Mouse (Mus musculus): Measurements from ENCODE around the gene Atp6v0e.
A peak's percentile ranks its signal among the peaks of the same experiment; 100 is the strongest.

Gene Atp6v0e

DNA sequence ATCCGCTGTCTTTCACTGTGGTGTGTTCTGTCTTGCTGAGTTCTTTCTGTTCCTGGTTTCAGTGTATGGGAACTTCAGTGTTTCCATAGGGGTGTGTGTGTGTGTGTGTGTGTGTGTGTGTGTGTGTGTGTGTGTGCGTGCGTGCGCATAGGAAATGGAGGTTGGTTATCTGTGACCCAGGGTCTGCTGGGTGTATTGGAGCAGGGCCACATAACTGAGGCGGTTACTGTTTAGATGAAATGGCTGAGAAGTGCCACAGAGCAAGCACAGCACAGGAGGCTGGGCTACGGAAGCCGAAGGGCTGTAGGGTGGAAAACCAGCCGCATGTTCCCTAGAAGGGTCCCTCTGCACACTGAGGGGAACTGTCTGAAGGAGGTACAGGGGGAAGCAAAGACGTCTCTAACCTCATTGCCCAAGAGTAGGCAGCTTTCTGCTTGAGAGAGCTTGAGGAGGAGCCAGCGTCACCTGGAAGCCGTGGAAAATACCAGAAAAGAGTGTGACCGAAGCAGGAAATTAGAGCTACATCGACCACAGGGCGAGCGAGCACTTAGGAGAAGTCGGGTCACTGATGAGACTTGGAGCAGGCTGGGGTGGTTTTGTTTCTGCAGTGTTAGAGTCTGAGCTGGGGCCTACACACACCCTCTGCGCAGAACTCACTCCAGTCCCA, 23.4 kb downstream of the Atp6v0e start:
- DNase-seq (ENCODE audit: low spot score in 2 of 2) = no peak

DNA sequence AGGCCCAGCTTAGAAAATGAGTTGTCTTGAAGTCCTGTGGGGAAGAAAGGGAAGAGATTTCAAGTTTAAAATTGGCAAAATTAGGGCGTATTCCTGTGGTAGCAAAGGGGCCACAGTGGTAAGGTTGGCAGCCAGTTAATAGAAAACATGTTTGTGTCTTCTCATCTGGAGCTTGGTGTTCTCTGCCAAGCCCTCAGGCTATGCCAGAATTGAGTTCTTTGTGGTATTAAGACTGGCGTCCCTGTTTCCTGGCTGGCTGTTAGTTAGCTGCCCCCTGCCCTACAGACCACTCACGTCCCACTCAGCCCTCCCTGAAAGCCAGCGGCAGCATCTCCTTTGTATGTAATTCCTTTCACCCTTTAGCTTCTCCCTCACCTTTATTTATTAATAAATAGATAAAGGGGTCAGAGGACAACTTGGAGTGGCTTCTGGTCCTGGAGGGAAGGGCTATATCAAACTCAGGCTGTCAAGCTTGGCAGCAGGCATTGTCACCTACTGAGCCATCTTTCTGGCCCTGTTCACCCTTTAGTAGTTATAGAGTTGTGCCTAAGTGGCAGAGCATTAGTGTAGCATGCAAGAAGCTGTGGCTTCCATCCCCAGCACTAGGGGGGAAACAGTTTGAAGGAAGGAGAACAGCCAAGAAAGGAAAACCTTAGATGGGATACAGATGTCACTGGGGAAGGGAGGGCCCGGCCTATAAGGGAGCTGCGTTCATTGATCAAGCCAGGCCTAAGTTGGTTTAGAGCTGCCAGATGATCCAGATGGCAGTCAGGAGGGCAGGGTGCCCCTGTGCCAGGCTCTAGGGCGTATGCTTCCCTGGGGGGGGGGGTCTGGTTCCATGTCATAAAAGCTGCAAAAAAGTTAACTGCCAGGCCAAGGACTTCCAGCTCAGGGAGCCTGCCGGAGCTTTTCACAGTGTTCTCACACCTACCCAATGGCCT, 26.0 kb downstream of the Atp6v0e start:
- no peak for DNase-seq (ENCODE audit: low spot score in 2 of 2)

DNA sequence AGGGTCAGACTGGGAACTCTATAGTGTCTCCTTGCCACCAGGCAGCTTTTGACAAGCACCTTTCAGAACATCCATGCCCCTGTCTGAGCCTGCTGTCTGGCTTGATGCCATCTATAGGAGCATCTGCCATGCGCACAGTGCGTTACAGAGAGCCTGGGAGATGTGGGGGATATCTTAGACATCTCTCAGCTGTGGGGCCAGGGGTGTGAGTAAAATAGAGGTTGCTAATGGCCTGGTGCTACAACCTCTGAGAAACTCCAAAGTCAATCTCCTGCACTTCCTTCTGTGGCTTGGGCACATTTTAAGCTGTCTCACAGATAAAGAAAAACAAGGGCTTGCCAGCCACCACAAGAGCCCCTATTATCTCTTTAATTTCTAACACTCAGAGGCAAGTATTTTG, 26.8 kb downstream of the Atp6v0e start:
- DNase-seq (ENCODE audit: low spot score in 2 of 2) = no peak

DNA sequence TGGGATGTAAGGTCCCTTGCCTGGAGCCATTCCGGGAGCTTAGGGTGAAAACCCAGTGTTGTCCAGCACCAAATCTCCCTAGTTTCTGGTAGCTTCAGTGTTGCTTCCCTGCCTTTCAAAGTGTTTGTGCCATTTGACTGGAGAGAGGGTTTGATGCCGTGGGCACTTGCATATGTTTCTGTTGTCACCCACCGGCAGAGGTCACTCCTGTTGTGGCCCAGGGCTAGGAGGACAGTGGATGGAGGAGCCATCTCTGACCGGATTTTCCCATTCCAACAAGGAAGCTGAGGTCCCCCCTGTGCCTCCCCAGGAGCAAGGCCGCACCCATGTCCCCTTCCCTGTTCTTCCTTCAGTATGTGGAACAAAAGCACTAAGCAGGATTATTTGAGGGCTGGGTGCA, 27.2 kb downstream of the Atp6v0e start:
- no peak for DNase-seq (ENCODE audit: low spot score in 2 of 2)

DNA sequence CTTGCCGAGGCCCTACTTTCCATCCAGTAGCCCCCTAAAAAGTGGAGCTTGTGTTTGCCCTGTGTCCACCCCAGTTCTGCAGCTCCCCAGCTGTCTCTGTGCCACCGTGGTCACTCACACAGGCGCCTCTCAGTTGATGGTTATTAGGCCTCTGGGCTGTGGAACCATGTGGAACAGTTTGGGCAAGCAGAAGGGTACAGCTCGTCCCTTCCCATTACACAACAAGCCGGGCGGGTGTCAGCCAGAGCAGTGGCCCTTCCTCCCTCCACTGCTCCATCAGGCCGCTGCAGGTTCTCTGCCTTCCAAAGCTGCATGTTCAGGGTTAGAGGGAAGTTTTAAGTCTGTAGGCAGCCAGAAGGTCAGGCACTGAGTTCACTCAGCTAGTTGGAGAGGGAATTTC, 28.1 kb downstream of the Atp6v0e start:
- DNase-seq (ENCODE audit: low spot score in 2 of 2) = no peak

DNA sequence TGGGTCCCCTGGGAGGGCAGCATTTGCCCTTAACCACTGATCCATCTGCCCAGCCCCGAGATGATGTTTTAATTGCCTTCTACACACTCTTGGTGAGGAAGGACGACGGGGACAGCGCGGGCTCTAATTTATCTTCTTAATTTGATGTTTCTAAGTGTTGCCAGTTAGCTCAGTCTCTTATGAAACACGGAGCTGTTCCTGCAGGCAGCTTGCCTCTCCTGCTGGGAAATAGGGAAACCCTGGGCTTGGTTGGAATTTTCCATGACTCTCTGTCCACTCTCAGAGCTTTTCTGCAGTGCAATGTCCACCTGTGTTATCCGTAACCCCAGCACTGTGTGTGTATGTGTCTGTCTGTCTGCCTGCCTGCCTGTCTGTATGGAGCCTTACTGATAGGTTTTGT, 30.4 kb downstream of the Atp6v0e start:
- no peak for DNase-seq (ENCODE audit: low spot score in 2 of 2)

DNA sequence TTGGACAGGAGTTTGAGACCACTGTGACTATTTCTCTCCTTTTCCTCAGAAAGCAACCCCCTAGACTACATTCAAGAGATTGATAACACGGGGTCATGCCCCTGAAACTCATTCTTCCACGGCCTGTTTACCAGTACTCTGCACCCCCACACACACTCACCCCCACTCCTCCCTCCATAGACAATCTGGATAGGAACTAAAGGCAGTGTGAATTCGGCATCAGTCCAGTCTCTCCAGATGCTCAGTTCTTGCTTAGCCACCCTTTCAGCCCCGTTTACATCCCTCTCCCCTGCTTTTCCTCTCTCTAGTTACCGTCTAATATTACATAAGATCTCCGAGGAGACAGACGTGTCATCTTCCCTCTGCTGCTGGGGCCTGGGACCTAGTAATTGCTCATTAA, 31.1 kb downstream of the Atp6v0e start:
- no peak for DNase-seq (ENCODE audit: low spot score in 2 of 2)

DNA sequence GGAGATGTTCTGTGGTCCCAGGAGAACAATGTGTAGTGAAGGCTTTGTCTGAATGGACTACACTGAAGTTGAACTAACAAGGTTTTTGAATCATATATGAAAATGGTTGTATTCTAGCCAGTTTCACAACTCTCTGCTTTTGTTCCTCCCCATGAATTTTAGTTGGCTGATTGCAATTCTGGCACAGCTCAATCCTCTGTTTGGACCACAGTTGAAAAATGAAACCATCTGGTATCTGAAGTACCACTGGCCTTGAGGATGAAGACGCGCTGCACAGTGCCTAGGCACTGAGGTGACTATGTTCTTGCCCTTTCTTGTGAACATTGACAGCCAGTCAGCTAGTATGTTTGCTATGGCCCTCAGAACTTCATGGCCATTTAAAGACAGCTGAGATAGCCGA, 32.2 kb downstream of the Atp6v0e start:
- DNase-seq (ENCODE audit: low spot score in 2 of 2) = no peak

DNA sequence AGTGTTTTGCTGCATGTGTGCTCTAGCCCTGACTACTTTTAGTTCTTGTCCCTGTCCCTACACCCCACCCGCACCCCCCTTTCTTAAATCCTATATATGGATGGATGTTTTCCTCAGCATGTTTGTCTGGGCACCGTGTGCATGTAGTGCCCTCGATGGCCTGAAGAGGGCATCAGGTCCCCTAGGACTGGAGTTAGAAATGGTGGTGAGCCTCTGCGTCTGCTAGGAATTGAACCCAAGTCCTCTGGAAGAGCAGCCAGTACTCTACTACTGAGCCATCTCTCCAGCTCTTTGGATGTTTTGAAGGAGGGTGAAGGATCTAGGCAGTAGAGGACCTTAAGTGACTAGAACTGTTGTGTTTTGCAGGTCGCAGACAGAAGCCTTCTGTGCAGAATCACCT, 35.8 kb downstream of the Atp6v0e start:
- DNase-seq (ENCODE audit: low spot score in 2 of 2) = no peak

DNA sequence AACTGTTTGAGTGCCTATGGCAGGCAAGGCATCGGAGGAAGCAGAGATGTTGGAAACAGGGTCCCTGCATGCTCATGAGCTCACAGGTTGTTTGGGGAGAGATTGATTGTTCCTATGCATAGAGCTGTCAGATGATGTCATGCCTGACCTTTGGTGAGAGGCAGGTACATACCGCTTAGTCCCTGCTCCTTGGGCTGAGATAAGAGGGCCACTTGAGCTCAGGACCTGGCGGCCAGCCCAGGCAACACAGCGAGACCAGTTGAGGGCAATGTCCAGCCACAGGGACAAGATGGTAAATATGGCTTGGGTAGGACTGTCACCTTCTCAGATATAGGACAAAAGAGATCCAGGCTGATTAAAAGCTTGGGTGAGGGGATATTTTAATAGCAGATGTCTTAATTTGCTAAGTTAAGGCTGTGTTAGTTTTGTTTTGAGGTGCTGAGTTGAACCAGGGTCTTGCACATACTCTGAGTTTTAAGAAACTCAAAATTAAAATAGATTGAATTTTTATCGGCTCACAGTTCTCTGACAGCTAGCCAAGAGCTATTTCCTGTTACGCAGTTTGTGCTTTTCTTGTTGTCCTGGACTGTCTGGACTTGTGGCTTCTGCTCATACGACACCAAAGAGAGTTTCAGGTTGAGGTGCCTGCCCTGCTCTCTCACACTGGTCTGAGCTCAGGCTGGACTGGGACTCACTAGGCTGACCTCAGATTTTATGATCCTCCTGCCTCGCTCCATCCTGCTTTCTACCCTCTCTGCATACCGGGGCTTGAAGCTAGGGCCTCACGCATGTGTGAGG, 37.0 kb downstream of the Atp6v0e start:
- DNase-seq (ENCODE audit: low spot score in 2 of 2) = no peak

DNA sequence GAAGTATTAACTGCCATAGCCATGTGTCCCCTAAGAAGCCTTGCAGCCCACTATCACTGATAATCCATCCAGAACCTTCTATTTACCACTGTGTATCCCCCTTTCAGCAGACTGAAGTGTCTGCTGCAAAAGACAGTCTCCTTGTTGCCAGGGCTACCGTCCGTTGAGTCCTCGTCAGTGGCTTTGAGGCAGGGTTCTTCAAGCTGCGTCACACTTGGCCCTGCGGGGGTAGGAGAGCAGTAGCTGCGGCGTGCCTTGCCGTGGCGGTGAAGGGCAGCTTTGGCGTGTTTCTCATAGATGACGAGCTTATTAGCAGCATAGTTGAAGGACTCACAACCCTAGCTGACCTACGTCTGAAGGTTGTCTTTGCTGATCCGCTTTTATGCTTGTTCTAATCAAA, 38.5 kb downstream of the Atp6v0e start:
- no peak for DNase-seq (ENCODE audit: low spot score in 2 of 2)

DNA sequence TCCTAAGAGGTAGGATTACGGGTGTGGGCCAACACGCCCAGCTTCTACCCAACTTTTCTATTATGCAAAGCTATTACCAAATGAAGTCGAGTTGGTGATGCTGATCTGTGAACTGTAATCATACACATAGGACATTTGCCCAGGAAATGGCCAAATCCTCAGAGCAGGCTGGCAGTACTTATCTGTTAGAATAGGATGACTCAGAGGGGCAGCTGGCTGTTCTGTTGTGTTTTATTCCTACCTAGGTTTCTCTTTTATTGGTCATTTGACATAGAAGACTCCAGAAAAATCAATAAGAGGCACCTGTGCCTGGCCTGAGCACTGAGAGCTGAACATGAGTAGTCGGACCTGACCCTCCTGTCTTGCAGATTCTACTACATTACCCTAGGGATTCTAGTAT, 39.6 kb downstream of the Atp6v0e start:
- no peak for DNase-seq (ENCODE audit: low spot score in 2 of 2)

DNA sequence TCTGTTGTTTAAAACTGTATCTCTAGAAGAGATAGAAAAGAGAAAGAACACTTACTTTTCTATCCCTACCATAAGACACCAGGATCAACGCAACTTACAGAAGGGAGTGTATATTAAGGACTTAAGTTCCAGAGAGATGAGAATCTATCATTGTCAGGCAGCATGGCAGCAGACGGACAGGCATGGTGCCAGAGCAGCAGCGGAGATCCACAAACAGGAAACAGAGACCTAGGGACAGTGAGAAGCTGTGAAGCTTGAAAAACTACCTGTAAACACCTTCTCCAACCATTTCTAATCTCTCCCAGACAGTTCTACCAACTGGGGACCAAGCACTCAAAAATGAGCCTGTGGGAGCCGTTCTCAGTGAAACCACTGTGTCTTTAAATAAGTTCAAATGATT, 40.6 kb downstream of the Atp6v0e start:
- no peak for DNase-seq (ENCODE audit: low spot score in 2 of 2)

DNA sequence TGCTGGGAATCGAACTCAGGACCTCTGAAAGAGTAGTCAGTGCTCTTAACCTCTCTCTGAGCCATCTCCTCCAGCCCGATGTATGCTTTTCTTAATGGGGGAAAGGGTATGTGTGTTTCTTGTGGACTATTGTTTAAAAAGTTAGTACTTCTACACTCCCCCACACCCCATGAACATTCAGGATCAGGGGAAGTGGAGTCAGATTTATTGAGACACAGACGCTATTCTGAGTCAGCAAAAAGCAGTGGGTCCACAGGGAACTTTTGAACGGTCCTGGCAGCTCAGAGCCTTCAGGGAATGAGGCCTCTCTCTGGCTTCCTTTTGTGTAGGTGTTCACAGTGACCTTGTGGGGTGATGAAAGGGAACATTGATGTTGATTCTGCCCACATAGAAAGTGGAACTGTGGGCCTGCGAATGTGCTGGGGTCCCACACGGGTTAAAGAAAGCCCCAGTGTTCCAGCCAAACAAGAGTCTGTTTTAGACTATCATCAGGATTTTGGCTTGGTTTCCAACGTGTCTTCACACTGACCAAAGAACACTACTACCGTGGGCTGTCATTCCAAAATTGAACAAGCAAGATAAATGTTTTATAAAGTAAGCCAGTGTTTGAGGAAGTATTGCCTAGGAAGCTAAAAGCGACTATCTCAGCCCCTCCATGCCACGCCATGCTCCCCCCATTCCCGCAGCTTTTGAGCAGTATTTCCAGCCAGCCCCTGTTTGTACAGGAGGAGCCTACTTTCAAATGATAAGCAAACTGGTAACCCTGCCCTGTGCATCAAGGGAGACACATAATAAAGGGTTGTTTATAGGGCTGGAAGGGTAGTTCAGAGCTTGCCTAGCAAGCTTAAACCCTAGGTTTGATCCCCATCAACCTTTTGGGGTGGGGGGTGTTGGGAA, 42.7 kb downstream of the Atp6v0e start:
- DNase-seq (ENCODE audit: low spot score in 2 of 2) = no peak

DNA sequence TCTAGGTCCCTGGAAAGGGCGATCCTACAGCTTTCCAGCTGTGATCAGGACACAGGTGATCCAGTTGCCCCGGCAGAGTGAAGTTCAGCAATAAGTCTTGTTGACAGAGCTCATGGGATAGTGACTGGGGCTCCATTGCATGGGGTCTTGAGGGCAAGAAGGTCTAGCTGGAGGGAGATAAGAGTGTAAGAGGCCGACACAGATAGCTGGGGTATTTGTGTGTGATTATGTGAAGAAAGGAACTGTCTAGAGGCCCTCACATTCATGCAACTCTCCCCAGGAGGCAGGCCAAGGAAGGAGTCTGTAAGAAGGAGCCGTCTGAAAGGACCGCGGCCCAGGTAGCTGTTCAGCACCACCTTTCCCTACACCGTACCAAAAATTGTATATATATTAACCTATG, 44.0 kb downstream of the Atp6v0e start:
- DNase-seq (ENCODE audit: low spot score in 2 of 2) = no peak

DNA sequence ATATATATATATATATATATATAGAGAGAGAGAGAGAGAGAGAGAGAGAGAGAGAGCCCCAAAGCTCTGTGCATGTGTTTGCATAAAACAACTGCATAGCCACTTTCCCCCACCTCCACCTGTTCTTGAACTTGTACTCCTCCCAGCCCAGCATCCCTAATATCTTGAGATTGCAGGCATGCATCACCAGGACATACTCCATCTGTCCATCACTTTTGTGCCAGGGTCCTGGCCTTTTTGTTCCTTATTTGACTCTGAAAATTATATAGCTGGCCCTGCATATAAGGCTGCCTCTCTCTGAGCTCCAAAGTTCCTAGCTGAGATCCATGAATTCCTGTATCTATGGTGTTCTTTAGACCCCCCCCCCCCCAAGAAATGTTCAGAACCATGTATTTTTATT, 45.5 kb downstream of the Atp6v0e start:
- DNase-seq (ENCODE audit: low spot score in 2 of 2) = no peak

DNA sequence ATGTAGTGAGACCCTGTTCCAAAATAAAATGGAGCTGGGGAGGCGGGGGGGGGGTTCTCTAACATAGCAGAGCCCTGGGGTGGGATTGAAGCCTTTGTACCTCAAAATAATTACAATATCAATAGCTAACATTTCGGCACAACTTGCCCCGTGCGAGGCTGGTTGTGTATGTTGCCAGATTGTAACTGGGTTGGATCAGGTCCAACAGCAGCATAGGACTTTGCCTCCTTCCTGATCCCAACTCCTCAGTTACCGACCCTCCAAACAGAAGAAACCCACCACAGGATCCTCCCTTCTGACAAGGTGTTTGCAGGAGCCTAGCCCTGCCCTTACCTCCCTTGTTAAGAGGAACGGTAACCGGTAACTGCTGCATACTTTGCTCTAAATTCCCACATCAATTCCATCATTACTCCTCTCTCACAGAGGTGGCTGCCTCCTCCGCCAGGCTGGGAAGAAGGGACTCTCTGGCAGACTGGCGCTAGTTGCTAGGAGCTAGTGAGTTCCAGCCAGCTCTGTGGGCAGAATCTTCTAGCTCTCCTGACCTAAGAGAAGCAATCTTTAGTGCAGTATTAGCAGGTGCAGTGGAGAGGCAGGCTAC, 46.1 kb downstream of the Atp6v0e start:
- no peak for DNase-seq (ENCODE audit: low spot score in 2 of 2)

DNA sequence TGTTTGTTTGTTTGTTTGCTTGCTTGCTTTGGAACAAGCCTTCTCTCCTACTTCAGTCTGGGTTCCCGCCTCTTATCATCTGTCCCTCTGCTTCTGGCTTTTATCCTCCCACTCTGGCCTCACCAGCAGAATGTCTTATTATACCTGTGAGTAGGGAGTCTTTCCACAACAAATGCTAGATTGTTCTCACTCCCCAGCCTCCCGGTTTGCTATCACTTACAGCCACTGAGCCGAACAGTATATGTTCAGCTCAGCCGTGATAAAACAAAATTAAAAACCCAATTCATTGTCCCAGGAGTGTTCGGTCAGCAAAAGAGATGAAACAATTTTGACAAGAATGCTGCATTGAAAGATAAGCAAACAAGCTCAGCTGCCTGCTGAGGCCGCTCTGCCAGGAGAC, 47.0 kb downstream of the Atp6v0e start:
- DNase-seq (ENCODE audit: low spot score in 2 of 2) = no peak

DNA sequence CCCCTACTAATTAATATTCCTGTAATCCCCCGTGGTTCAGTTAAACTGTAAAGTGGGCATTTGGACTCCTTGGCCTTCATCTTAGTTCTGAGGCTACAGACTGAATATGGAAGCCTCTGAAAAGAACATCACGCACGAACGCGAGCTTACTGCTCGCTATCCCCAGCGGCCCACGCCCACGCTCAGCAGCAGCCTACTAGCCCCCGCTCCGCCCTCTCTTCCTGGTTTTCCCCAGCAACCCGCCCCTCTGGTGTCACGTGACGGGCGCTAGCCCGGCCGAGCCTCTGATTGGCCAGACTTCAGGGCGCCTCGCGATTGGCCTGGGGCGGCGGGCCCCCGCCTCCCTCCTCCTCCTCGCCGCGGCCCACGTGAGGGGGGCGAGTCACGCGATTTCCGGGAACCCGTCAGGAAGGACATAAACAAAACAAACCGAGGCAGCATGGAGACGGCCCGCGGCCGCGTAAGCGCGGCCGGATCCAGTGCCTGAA, 52.3 kb downstream of the Atp6v0e start, which contains the start of gene Crebrf:
Gene Crebrf (plus strand): TSS at position 380 of the 488 bp plus-strand sequence.
- peak; percentile 99 for DNase-seq (ENCODE audit: low spot score in 2 of 2)

DNA sequence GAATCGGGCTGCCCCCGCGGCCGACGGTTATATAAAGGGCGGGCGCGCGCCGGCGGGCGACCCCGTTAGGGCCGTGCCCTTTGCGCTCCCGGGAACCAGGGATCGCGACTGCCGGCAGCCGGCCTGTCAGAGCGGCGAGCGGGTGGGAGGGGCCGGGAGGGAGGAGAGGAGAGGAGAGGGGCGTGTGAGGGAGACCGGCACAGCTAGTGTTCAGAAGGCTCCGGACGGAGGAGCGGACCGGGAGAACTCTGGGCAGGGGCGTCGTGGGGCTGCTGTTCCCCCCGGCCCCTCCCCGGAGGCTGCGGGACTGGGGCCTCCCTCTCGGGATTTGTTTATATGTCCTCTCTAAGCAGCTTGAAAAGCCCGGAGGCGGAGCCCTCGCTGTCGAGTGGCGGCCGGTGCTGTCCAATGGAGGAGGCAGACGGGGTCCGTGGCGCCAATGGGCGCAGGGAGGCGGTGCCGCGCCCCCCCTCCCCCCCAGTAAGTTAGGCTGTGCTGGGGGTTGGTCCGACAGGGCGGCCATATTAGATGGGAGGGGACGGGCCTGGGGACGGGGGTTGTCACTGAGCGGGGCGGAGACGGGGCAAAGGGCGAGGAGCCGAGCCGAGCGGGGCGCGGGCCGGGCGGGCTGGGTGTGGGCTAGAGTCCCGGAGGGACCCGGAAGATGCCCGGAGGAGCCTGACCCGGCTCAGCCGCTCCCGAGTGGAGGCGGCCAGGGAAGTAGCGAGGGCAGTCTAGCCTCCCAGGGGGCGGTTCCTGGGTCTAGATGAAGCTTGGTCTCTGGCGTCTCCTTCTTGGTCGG, 53.1 kb downstream of the Atp6v0e start:
- peak; percentile 94 for DNase-seq (ENCODE audit: low spot score in 2 of 2)
